Mouse (Mus musculus) CD4-positive naive resting alpha-beta T cell, adult 57 days (primary cell): ENCODE measurements around the gene Olfr1299. TPM values are rescaled to one million over a fixed set of nuclear protein-coding genes. Genes with fewer than 3 reads are reported as not detected.

ENCODE experiments used
- total RNA-seq: library from RNA; stranded (reverse); gene quantifications from one replicate; pipeline ENCODE4 v1.2.4, GENCODE M21; 2023

Olfr1299 gene
- total RNA-seq: not detected

DNA sequence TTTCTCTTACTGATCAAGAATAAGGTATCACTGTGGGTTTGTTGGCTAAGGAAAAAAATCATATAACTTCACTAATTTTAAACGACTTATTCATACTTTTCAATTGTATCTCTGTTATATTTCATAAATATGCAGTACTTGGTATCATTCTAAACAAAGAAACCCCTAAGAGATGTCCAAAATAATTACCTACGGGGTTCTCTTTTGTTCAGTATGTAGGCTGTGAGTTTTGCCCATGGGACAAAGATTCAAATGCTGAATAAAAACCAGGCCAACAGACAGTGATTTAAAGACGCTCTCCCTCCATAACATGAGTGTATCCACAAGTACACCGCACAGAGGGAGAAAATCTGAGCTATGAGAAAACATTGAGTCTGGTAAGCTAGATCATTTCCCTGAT lies at the start of gene Olfr1299:
TSS of gene Olfr1299 (plus strand) at position 301 of the 400 bp plus-strand sequence.

DNA sequence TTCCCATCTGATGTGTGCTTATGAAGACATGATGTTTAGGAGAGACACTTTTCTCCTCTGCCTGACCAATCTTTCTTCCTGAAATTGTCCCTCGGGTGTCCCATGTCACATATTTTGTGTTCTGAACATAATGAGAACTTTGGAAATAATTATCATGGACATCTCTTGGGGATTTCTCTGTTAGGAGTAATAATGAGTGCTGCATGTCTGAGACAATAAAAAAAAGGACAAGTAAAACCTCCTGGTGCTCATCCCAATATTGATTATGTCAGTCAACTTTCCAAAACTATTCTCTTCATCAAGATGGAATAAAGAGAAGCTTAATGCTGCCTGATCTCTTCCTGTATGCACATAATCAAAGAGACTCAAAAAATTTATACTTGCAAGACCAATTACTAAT lies 34.8 kb upstream of the Olfr1299 start, which contains the start of gene Olfr1297:
TSS of gene Olfr1297 (minus strand) at position 101 of the 400 bp plus-strand sequence.

DNA sequence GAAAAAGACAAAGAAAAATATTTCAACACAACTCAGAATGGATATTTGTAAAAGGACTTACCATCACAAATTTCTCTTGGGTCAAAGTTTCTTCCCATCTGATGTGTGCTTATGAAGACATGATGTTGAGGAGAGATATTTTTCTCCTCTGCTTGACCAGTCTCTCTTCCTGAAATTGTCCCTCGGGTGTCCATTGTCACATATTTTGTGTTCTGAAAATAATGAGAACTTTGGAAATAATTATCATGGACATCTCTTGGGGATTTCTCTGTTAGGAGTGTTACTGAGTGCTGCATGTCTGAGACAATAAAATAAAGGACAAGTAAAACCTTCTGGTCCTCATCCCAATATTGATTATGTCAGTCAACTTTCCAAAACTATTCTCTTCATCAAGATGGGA lies 12.1 kb upstream of the Olfr1299 start, which contains the start of gene Olfr1298:
TSS of gene Olfr1298 (minus strand) at position 101 of the 400 bp plus-strand sequence.

Other genes starting within 250 kb of the Olfr1299 start
- not detected for gene Olfr1286, start 238.3 kb upstream of the Olfr1299 start, total RNA-seq
- not detected for gene Olfr1287, start 212.3 kb upstream of the Olfr1299 start, total RNA-seq
- gene Olfr1288, start 187.3 kb upstream of the Olfr1299 start, total RNA-seq: not detected
- not detected for gene Olfr1289, start 180.6 kb upstream of the Olfr1299 start, total RNA-seq
- not detected for gene Olfr1290, start 167.6 kb upstream of the Olfr1299 start, total RNA-seq
- gene Olfr1291-ps1, start 164.2 kb upstream of the Olfr1299 start, total RNA-seq: not detected
- gene Olfr1293-ps, start 136.2 kb upstream of the Olfr1299 start, total RNA-seq: not detected
- gene Olfr1294, start 121.1 kb upstream of the Olfr1299 start, total RNA-seq: not detected
- gene Olfr1295, start 91.7 kb upstream of the Olfr1299 start, total RNA-seq: not detected
- gene Olfr1297, start 34.9 kb upstream of the Olfr1299 start, total RNA-seq: not detected
- not detected for gene Olfr1298, start 12.2 kb upstream of the Olfr1299 start, total RNA-seq
- gene Olfr1301, start 89.6 kb downstream of the Olfr1299 start, total RNA-seq: not detected
- not detected for gene Olfr1302, start 116.0 kb downstream of the Olfr1299 start, total RNA-seq
- not detected for gene Olfr1303, start 158.9 kb downstream of the Olfr1299 start, total RNA-seq
- gene Olfr1305, start 215.7 kb downstream of the Olfr1299 start, total RNA-seq: not detected